Mouse (Mus musculus) midbrain, embryonic 12.5 days (tissue): ENCODE results near the gene Gm20388. TPM values are rescaled to one million over a fixed set of nuclear protein-coding genes. Genes with fewer than 3 reads are reported as not detected.
A peak's percentile ranks its signal among the peaks of the same experiment; 100 is the strongest.

Experiments
- ATAC-seq: fragments of 200-750 bp; cut with Nextera tagmentation; 2 replicates; pipeline ENCODE4 v1.8.0; 2017; ENCODE audit warnings: low read depth, moderate TSS enrichment, moderate library complexity; ENCODE audit not compliant: low FRiP score
- H3K27ac ChIP-seq: fragments of 300-500 bp; sonication (generic); replicated peaks from 2 replicates; pipeline ENCODE4 v1.5.1; 2016; ENCODE audit warnings: mild to moderate bottlenecking
- H3K27me3 ChIP-seq: fragments of 300-500 bp; sonication (generic); 2 replicates; pipeline ENCODE4 v1.6.1; 2016; ENCODE audit warnings: mild to moderate bottlenecking
- H3K36me3 ChIP-seq: fragments of 300-500 bp; sonication (generic); 2 replicates; pipeline ENCODE4 v1.6.1; 2016
- H3K4me1 ChIP-seq: fragments of 300-500 bp; sonication (generic); 2 replicates; pipeline ENCODE4 v1.6.1; 2016
- H3K4me2 ChIP-seq: fragments of 300-500 bp; sonication (generic); replicated peaks from 2 replicates; pipeline ENCODE4 v1.6.1; 2016; ENCODE audit warnings: mild to moderate bottlenecking, moderate library complexity
- H3K4me3 ChIP-seq: fragments of 300-500 bp; sonication (generic); 2 replicates; pipeline ENCODE4 v1.5.1; 2016; ENCODE audit warnings: mild to moderate bottlenecking
- H3K9ac ChIP-seq: fragments of 300-500 bp; sonication (generic); replicated peaks from 2 replicates; pipeline ENCODE4 v1.6.1; 2016; ENCODE audit warnings: mild to moderate bottlenecking, moderate library complexity
- H3K9me3 ChIP-seq: fragments of 300-500 bp; sonication (generic); 2 replicates; pipeline ENCODE4 v1.6.1; 2016; ENCODE audit warnings: mild to moderate bottlenecking
- WGBS: fragments of 180-500 bp; shearing (Covaris S2); methylation state at CpG from one replicate; pipeline ENCODE4 v1.1.7; 2016; 5-methylcytosine and 5-hydroxymethylcytosine counted together
- polyA plus RNA-seq: library from polyadenylated mRNA; unstranded; fragments of >200 nt; fragmentation: Nextera tagmentation; extraction: Ambion mirVana; gene quantifications from 2 replicates; pipeline ENCODE4 v1.2.1, GENCODE M21; 2016

Gene Gm20388
- polyA plus RNA-seq, 1 experiment from 2014 or later: not detected

DNA sequence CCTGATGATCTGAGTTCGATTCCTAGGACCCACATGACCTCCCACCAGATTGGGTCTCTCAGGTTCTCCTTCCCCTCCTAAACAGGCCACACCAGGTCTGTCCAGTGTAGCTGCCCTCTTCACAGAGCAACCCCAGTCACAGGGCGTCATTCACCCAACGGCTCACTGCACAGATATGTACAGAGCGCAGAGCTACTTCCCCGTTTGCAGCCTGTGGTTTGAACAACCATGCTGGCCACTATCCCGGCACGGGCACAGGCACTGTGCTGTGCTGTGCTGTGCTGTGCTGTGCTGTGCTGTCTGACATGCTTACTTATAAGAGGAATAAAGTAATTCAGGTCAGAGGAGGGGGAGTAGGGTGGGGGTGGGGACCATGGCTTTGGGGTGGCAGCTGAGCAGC is 105.8 kb downstream of the Gm20388 start:
- 84% methylated on average over 7 of the region's 7 CpGs for WGBS
- no peaks in the 10 kb centered on the region for H3K9me3 ChIP-seq
- no peaks in the 10 kb centered on the region for H3K36me3 ChIP-seq
- no peak overlapping the region for H3K27ac ChIP-seq
- H3K9ac ChIP-seq: no peak overlapping the region
- H3K4me3 ChIP-seq: no peak overlapping the region
- H3K27me3 ChIP-seq: peaks cover 8% of the 10 kb centered on the region; the same call in 1 of the 2 replicates
- peaks cover 13% of the 10 kb centered on the region; the same call in 1 of the 2 replicates for H3K4me1 ChIP-seq
- no peak for ATAC-seq
- H3K4me2 ChIP-seq: no peak overlapping the region

DNA sequence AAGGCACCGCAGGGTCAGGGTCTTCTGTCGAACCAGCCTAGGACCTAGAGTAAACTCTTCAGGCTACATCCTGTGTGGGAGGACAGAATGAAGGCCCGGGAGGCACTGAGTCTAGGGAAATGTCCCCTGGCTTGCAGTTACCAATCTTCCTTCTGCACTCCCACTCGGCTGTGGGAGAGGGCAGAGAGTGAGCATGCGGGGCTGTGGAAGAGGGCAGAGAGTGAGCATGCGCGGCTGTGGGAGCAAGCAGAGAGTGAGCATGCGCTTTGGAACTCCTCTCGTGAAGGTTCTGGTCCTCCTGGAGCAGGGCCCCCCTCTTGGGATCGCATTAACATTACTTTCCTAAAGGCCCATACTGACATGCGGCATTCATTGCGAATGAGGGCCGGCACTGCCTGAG is 106.7 kb downstream of the Gm20388 start:
- H3K4me2 ChIP-seq: no peak overlapping the region
- ATAC-seq: no peak
- peaks cover 5% of the 10 kb centered on the region; the same call in 1 of the 2 replicates for H3K27me3 ChIP-seq
- no peaks in the 10 kb centered on the region for H3K36me3 ChIP-seq
- H3K27ac ChIP-seq: no peak overlapping the region
- no peaks in the 10 kb centered on the region for H3K9me3 ChIP-seq
- no peak overlapping the region for H3K4me3 ChIP-seq
- 93% methylated on average over 13 of the region's 13 CpGs for WGBS
- peaks cover 13% of the 10 kb centered on the region; the same call in 1 of the 2 replicates for H3K4me1 ChIP-seq
- no peak overlapping the region for H3K9ac ChIP-seq

DNA sequence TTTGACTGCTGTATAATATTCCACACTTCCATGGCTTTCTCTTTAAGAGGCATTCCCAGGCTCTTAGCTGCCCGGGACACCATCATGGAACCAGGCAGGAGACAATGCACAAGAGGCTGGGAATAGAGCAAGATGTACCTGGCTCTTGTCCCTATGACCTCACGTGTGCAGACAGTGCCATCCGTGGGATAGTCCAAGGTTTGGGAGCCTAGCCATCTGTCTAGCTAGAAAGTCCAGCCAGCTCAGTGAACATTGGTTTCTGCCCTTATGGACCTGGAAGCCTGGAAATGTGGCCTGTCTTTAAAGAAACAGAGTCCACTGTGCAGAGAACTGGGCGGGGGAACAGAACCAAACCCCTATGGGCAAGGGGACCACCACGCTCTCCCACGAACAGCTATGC is 107.1 kb downstream of the Gm20388 start:
- H3K9ac ChIP-seq: no peak overlapping the region
- no peaks in the 10 kb centered on the region for H3K9me3 ChIP-seq
- no peak overlapping the region for H3K4me2 ChIP-seq
- no peak overlapping the region for H3K4me3 ChIP-seq
- H3K36me3 ChIP-seq: no peaks in the 10 kb centered on the region
- H3K4me1 ChIP-seq: peaks cover 13% of the 10 kb centered on the region; the same call in 1 of the 2 replicates
- H3K27me3 ChIP-seq: peaks cover 3% of the 10 kb centered on the region; the same call in 1 of the 2 replicates
- ATAC-seq: no peak
- H3K27ac ChIP-seq: no peak overlapping the region
- 95% methylated on average over 6 of the region's 6 CpGs for WGBS

DNA sequence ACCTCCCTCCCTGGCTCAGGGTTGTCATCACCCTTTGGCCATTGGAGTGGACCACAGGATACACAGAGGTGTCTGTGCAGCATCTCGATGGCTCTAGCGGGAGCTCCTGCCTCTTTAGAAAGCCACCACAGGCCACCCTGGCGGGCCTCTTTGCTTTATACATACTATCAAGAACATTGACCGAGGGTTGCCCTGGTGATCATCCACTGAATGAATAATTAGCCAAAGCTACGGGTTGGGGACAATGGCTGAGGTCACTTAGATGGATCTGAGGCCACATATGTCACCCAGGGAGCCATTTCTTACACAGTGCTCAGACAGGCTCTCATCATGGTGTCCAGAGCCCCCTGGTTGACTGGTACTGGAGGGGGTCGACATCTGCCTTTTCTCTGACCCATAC is 107.7 kb downstream of the Gm20388 start:
- H3K4me2 ChIP-seq: no peak overlapping the region
- no peak for ATAC-seq
- 51% methylated on average over 6 of the region's 6 CpGs for WGBS
- no peaks in the 10 kb centered on the region for H3K36me3 ChIP-seq
- no peak overlapping the region for H3K4me3 ChIP-seq
- peaks cover 3% of the 10 kb centered on the region; the same call in 1 of the 2 replicates for H3K27me3 ChIP-seq
- no peak overlapping the region for H3K9ac ChIP-seq
- no peak overlapping the region for H3K27ac ChIP-seq
- H3K9me3 ChIP-seq: no peaks in the 10 kb centered on the region
- peaks cover 8% of the 10 kb centered on the region; the same call in 1 of the 2 replicates for H3K4me1 ChIP-seq

DNA sequence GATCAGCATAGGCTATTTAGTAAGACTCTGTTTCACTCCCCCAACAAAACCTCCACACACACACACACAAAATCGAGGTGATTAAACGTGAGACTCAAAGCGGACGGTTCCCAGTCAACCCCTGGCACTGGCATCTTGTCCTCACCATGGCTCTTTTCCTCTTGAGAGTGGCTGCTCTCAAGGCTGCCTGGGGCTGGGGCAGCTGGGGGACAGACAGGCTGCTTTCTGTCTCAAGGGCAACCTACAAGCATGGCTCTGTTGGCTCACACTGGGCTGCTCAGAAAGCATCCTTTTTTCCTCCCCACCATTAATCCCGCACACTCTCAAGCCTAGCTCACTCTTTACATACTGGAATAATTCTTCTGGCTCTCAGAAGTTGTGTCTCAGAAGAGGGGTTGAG is 108.7 kb downstream of the Gm20388 start:
- H3K4me3 ChIP-seq: no peak overlapping the region
- WGBS: 85% methylated on average over 5 of the region's 5 CpGs
- H3K9me3 ChIP-seq: no peaks in the 10 kb centered on the region
- peaks cover 7% of the 10 kb centered on the region; the same call in 1 of the 2 replicates for H3K4me1 ChIP-seq
- no peaks in the 10 kb centered on the region for H3K36me3 ChIP-seq
- 0 out of 2 replicates have a peak, but pooled peaks cover 3% of the 10 kb centered on the region for H3K27me3 ChIP-seq
- no peak for ATAC-seq
- H3K27ac ChIP-seq: no peak overlapping the region
- H3K9ac ChIP-seq: no peak overlapping the region
- no peak overlapping the region for H3K4me2 ChIP-seq

DNA sequence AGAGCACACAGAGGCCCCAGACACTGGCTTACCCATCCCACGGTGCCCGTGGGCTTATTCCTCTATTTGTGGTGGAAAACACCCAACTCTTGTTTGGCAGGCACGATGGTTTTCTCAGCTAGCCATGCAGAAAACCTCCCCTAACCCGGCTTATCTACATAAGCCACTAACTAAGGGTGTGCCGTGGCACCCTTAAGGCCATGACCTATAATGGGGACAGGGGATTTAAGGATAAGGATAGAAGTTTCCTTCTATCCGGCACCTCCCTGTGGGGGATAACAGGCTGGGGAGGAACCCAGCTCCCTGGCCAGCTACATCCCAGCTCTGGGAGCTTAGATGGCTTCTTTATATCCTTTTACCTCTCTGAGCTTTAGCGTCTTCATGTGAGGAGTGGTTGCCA is 109.7 kb downstream of the Gm20388 start:
- Histone ChIP-seq H3K27me3 (0 out of 2 replicates have a peak, but pooled peaks cover 3% of the 10 kb centered on the region), H3K27ac (no peak overlapping the region), H3K4me1 (peaks cover 7% of the 10 kb centered on the region; the same call in 1 of the 2 replicates), H3K4me2 (no peak overlapping the region), H3K9me3 (no peaks in the 10 kb centered on the region), H3K4me3 (no peak overlapping the region), H3K9ac (no peak overlapping the region), H3K36me3 (no peaks in the 10 kb centered on the region)
- ATAC-seq: no peak
- 64% methylated on average over 7 of the region's 7 CpGs for WGBS

DNA sequence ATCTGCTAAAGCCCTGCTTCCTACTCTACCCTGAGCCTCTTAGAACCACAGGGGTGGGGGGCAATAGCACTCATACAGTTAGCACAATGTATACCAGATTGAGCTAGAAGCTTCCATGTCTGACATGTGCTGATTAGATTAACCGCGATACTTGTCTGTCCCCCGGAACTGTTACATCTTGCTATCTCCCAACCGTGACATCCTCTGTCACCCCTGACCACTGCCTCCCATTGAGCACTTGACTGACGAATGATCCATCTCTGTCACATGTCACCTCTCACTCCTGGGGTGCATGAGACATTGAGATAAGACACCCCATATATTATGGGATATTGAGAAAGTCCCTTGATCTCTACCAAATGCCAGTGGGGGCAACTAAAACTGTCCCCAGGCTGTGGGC is 115.6 kb downstream of the Gm20388 start:
- 90% methylated on average over 5 of the region's 5 CpGs for WGBS
- ATAC-seq: no peak
- Histone ChIP-seq H3K27ac (no peak overlapping the region), H3K27me3 (no peaks in the 10 kb centered on the region), H3K4me1 (no peaks in the 10 kb centered on the region), H3K4me3 (no peak overlapping the region), H3K9me3 (no peaks in the 10 kb centered on the region), H3K4me2 (no peak overlapping the region), H3K9ac (no peak overlapping the region), H3K36me3 (no peaks in the 10 kb centered on the region)

DNA sequence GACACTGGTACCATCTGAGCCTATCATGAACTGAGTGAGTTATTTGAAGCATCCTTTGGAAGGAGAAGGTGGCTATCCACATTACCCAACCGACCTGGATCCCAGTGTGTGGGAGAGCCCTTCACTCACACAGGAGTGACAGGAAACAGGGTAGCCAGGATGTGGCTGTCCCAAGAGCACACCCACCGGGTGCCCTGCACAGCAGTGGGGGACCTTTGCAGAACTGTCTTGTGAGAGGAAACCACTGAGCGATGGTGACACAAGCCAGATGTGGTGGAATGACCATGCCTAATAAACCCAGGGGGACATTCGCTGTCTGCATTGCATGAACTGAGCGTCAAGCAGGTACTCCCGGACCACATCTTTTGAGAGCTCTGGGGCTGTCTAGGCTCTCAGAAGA is 116.3 kb downstream of the Gm20388 start:
- Histone ChIP-seq H3K9me3 (no peaks in the 10 kb centered on the region), H3K4me2 (no peak overlapping the region), H3K27ac (no peak overlapping the region), H3K27me3 (no peaks in the 10 kb centered on the region), H3K36me3 (no peaks in the 10 kb centered on the region), H3K4me1 (no peaks in the 10 kb centered on the region), H3K9ac (no peak overlapping the region), H3K4me3 (no peak overlapping the region)
- WGBS: 87% methylated on average over 6 of the region's 6 CpGs
- ATAC-seq: no peak

DNA sequence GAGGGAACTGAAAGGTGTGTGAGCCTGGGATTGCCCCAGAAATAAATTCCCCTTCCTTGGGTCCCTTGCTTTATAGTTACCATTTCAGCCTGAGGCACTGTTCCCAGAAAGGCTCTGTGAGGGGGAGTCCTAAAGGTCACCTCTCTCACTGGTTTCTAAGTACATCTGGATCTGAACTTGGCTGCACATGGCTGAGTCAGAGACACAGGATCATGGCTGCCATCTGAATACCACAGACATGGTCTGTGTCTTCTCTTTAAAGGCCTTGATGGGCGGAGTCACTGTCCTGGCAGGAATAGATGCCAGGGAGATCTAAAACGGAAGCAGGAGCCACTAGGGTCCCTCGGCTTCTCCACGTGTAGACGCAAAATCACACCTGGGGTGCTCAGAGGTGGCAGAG is 119.8 kb downstream of the Gm20388 start:
- Histone ChIP-seq H3K4me1 (peaks cover 7% of the 10 kb centered on the region; the same call in 1 of the 2 replicates), H3K4me3 (no peak overlapping the region), H3K27me3 (no peaks in the 10 kb centered on the region), H3K9me3 (no peaks in the 10 kb centered on the region), H3K27ac (no peak overlapping the region), H3K9ac (no peak overlapping the region), H3K36me3 (no peaks in the 10 kb centered on the region), H3K4me2 (no peak overlapping the region)
- 77% methylated on average over 5 of the region's 5 CpGs for WGBS
- ATAC-seq: no peak

DNA sequence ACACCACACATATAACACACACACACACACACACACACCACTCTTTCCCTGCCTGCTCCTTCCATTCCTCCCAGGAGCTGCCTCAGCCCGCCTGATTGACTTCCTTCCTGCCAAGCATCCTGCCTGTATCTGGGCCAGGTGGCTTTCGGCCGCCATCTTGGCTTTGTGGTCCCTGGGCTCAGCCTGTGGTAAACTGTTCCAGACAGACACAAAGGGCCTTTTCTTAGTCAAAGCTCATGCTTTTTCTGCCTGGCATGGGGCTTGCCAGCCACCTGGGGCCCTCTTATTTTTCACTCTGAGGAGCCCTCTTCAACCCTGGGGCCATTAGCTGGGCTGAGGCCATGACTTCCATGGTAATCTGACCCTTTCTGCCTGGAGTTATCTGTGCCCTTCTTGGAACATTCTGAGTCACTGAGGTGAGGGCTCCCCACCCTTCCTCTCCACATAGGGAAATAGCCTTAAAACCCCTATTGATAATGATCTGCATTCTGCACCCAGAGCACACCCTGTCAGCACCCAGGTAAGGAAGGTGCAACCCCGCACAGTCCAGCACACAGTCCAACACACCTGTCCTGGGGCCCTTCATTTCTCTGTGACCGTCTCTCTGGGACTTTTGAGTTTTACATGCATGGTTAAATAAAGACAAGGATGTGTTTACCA is 122.0 kb downstream of the Gm20388 start:
- H3K9me3 ChIP-seq: no peaks in the 10 kb centered on the region
- no peak overlapping the region for H3K27ac ChIP-seq
- H3K9ac ChIP-seq: no peak overlapping the region
- H3K4me1 ChIP-seq: peaks cover 12% of the 10 kb centered on the region; the same call in 1 of the 2 replicates
- H3K27me3 ChIP-seq: no peaks in the 10 kb centered on the region
- no peak overlapping the region for H3K4me2 ChIP-seq
- no peaks in the 10 kb centered on the region for H3K36me3 ChIP-seq
- WGBS: 93% methylated on average over 5 of the region's 5 CpGs
- no peak for ATAC-seq
- H3K4me3 ChIP-seq: no peak overlapping the region

DNA sequence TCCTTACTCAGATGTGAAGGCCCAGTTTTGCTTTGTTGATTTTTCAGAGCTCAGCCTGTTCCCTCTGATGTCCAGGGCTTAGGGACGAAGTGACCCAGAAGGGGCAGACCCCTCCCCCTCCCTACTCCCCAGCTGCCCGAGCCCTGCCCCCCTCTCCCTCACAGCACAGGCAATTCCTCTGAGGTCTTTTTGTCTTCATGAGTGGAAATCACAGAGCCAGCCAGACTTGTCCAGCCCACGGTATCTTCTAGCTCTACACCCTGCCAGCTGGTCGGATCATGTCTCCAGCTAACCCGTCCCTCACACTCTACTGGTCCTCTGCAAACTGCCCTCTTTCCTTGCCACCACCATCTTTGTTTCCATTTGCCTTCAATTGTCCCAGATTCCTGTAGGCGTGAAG is 123.8 kb downstream of the Gm20388 start:
- 27% methylated on average over 6 of the region's 6 CpGs for WGBS
- H3K36me3 ChIP-seq: no peaks in the 10 kb centered on the region
- no peak overlapping the region for H3K4me2 ChIP-seq
- H3K9me3 ChIP-seq: no peaks in the 10 kb centered on the region
- H3K9ac ChIP-seq: no peak overlapping the region
- H3K27me3 ChIP-seq: no peaks in the 10 kb centered on the region
- peaks cover 12% of the 10 kb centered on the region; the same call in 1 of the 2 replicates for H3K4me1 ChIP-seq
- ATAC-seq: no peak
- no peak overlapping the region for H3K4me3 ChIP-seq
- peak overlapping the region; percentile 39; the same call in 1 of the 2 replicates for H3K27ac ChIP-seq

DNA sequence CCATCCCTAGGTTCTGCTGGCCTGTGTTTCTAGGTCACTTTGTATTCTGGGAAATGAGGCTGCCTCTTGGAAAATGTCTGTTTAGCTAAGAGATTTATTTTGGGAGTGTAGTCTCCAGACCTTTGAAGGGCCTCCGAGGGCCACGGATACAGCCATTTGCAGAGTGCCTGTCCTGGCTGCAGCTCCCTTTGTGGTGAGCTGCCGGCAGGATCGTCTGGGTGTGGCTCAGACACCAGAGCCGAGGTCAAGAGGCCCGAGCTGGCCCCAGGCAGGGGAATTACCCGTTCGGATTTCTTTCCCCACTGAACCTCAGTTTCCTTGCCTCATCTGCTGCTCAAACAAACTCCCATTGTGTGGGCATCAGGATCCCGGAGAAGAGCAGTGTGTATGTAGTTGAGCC is 125.5 kb downstream of the Gm20388 start:
- no peaks in the 10 kb centered on the region for H3K9me3 ChIP-seq
- no peak overlapping the region for H3K27ac ChIP-seq
- no peak overlapping the region for H3K4me2 ChIP-seq
- WGBS: 14% methylated on average over 9 of the region's 9 CpGs
- peaks cover 12% of the 10 kb centered on the region; the same call in 1 of the 2 replicates for H3K4me1 ChIP-seq
- H3K36me3 ChIP-seq: no peaks in the 10 kb centered on the region
- no peaks in the 10 kb centered on the region for H3K27me3 ChIP-seq
- H3K9ac ChIP-seq: no peak overlapping the region
- no peak for ATAC-seq
- H3K4me3 ChIP-seq: no peak overlapping the region
